ENCODE assay signal across 18 mouse cellular contexts in genomic region chr13:6802243-6803157, GRCm38 (mm10).
DNase-seq lines count a peak whose midpoint lies in the region; ATAC-seq and TF ChIP-seq lines count a peak whose summit lies in the region.
"Had no signal": no experiment of that assay in that cellular context is flagged by ENCODE, and none has a peak within 500 bp of the region (broad histone marks: within the 10 kb centered on the region; RNA-seq: fewer than 3 reads in every experiment).

No protein-coding gene starts in this region.

- no peak for TF ChIP-seq CTCF in liver, postnatal 0 days (IDR thresholded peaks at IDR 0.05; ENCODE audit: low read depth)

- H3K4me2 ChIP-seq in liver, postnatal 0 days (ENCODE audit: low read depth, low read length), result no peak overlapping the region
- no peak overlapping the region for H3K4me2 ChIP-seq in forebrain, embryonic 16.5 days (ENCODE audit: low read length)
- H3K4me2 ChIP-seq in kidney, embryonic 16.5 days (replicated peaks; ENCODE audit: low read depth, low read length), result no peak overlapping the region
- H3K4me2 ChIP-seq: embryonic facial prominence, embryonic 12.5 days; heart, embryonic 12.5 days; limb, embryonic 12.5 days; stomach, embryonic 15.5 days had no signal

- H3K27me3 ChIP-seq in liver, postnatal 0 days (ENCODE audit: insufficient read depth, low read length), result no peaks in the 10 kb centered on the region
- H3K27me3 ChIP-seq in forebrain, embryonic 16.5 days (replicated peaks; ENCODE audit: control insufficient read depth, insufficient read depth, low read length), result no peaks in the 10 kb centered on the region
- no peaks in the 10 kb centered on the region for H3K27me3 ChIP-seq in kidney, embryonic 16.5 days (ENCODE audit: insufficient read depth, low read length)
- H3K27me3 ChIP-seq: embryonic facial prominence, embryonic 12.5 days; heart, embryonic 12.5 days; limb, embryonic 12.5 days; stomach, embryonic 15.5 days had no signal

- H3K9ac ChIP-seq in liver, postnatal 0 days (replicated peaks), result no peak overlapping the region
- no peak overlapping the region for H3K9ac ChIP-seq in forebrain, embryonic 16.5 days (replicated peaks; ENCODE audit: low read depth, low read length)
- no peak overlapping the region for H3K9ac ChIP-seq in kidney, embryonic 16.5 days (replicated peaks; ENCODE audit: low read length)
- H3K9ac ChIP-seq: embryonic facial prominence, embryonic 12.5 days; heart, embryonic 12.5 days; limb, embryonic 12.5 days; stomach, embryonic 15.5 days had no signal

- ATAC-seq in liver, postnatal 0 days, result peak; percentile 56
- peak; percentile 72; the same call in 1 of the 2 replicates for ATAC-seq in forebrain, embryonic 16.5 days
- ATAC-seq in kidney, embryonic 16.5 days (ENCODE audit: low FRiP score, low TSS enrichment), result peak; percentile 93; the same call in 1 of the 2 replicates
- no peak for ATAC-seq in erythroblast, adult 5-6 weeks (replicated peaks; ENCODE audit: low FRiP score, poor library complexity, severe bottlenecking)

- H3K9me3 ChIP-seq in liver, postnatal 0 days (ENCODE audit: low read length), result no peaks in the 10 kb centered on the region
- no peaks in the 10 kb centered on the region for H3K9me3 ChIP-seq in forebrain, embryonic 16.5 days (ENCODE audit: control insufficient read depth, low read length)
- H3K9me3 ChIP-seq in kidney, embryonic 16.5 days (ENCODE audit: low read length), result no peaks in the 10 kb centered on the region
- H3K9me3 ChIP-seq: embryonic facial prominence, embryonic 12.5 days; heart, embryonic 12.5 days; limb, embryonic 12.5 days; stomach, embryonic 15.5 days had no signal

- H3K4me3 ChIP-seq in liver, postnatal 0 days (ENCODE audit: low read depth, low read length), result no peak overlapping the region
- no peak overlapping the region for H3K4me3 ChIP-seq in forebrain, embryonic 16.5 days (replicated peaks; ENCODE audit: low read length)
- H3K4me3 ChIP-seq in kidney, embryonic 16.5 days (ENCODE audit: low read length), result no peak overlapping the region
- H3K4me3 ChIP-seq: embryonic facial prominence, embryonic 12.5 days; heart, embryonic 12.5 days; limb, embryonic 12.5 days; stomach, embryonic 15.5 days had no signal

- WGBS in liver, postnatal 0 days (ENCODE audit: insufficient replicate concordance), result 59% methylated on average over 5 of the region's 5 CpGs
- WGBS in forebrain, embryonic 16.5 days, result 51% methylated on average over 5 of the region's 5 CpGs
- 68% methylated on average over 5 of the region's 5 CpGs for WGBS in kidney, embryonic 16.5 days

- H3K36me3 ChIP-seq in liver, postnatal 0 days (replicated peaks; ENCODE audit: insufficient read depth, low read length), result no peaks in the 10 kb centered on the region
- no peaks in the 10 kb centered on the region for H3K36me3 ChIP-seq in forebrain, embryonic 16.5 days (ENCODE audit: control insufficient read depth, insufficient read depth)
- H3K36me3 ChIP-seq in kidney, embryonic 16.5 days (ENCODE audit: insufficient read depth, low read length), result no peaks in the 10 kb centered on the region
- H3K36me3 ChIP-seq: embryonic facial prominence, embryonic 12.5 days; heart, embryonic 12.5 days; limb, embryonic 12.5 days; stomach, embryonic 15.5 days had no signal

- DNase-seq in heart, adult 11 months, result peak; percentile 55
- no peak for DNase-seq in heart, postnatal 25 days (ENCODE audit: low spot score)
- no peak for DNase-seq in liver, postnatal 0 days
- no peak for DNase-seq in liver
- DNase-seq in adipocyte (ENCODE audit: low spot score), result no peak
- DNase-seq: adrenal gland, postnatal 14 days; B cell, adult 2 months; cerebellum, adult 2 months; heart, postnatal 36 days; layer of hippocampus, adult 9-11 months; lung, postnatal 36 days had no signal

- H3K27ac ChIP-seq in liver, postnatal 0 days (ENCODE audit: low read depth), result no peak overlapping the region
- H3K27ac ChIP-seq in forebrain, embryonic 16.5 days (ENCODE audit: low read length), result no peak overlapping the region
- peak overlapping the region; percentile 72 for H3K27ac ChIP-seq in kidney, embryonic 16.5 days (ENCODE audit: low read length)
- H3K27ac ChIP-seq: embryonic facial prominence, embryonic 12.5 days; limb, embryonic 12.5 days; stomach, embryonic 15.5 days had no signal

- no peak for TF ChIP-seq EP300 in liver, postnatal 0 days (IDR thresholded peaks at IDR 0.05; ENCODE audit: low read depth)

- intact Hi-C loops in heart, postnatal 25 days (cut with DNase I), result no loop called here

- no peaks in the 10 kb centered on the region for H3K4me1 ChIP-seq in liver, postnatal 0 days (ENCODE audit: insufficient read depth)
- H3K4me1 ChIP-seq in forebrain, embryonic 16.5 days (replicated peaks; ENCODE audit: control insufficient read depth, insufficient read depth, low read length), result no peaks in the 10 kb centered on the region
- H3K4me1 ChIP-seq in kidney, embryonic 16.5 days (ENCODE audit: insufficient read depth, low read length), result no peaks in the 10 kb centered on the region; the same call in 1 of the 2 replicates
- H3K4me1 ChIP-seq: embryonic facial prominence, embryonic 12.5 days; heart, embryonic 12.5 days; limb, embryonic 12.5 days; stomach, embryonic 15.5 days had no signal
